Mouse (Mus musculus): ENCODE measurements around the gene Wipf2. TPM values are rescaled to one million over a fixed set of nuclear protein-coding genes. Genes with fewer than 3 reads are reported as not detected.

Wipf2 gene
- total and polyA plus RNA-seq, 3 experiments: 2.9 to 7.1 TPM; not detected in 1

DNA sequence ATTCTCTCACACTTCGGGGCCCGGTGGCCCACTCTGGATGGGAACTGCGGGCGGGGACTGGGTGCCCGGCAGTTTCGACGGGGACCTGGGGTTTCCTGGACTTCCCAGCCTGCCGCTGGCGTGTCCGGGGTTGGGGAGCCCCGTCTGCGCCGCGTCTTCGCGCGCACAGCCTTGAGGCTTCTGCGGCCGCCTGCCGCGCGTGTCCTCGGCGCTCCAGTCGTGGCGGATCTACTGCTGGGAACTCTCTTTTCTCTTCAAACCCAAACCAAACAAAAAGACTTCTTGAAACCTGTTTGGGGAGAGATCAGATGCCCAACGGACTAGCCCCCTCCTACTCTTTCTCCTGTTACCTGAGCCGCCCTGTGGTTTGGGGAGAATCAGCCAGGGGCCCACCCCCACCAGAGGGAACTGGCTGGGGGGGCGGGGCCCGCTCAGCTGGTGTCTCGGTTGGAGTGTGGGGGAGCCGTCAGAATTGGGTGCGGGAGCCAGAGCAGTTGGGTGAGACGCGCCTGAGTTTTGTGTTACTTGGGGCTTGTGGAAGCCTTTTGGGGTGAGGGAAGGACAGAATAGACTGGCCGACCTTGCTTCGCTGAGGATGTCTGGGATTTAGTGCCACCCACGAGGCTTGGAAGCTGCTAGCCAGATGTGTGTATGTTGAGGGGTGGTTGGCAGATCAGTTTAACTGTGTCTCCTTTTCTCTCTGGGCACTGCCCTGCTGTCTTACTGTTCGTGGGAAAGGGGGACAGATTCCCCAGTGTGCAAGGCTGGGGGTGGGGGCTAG, 74.7 kb downstream of the Wipf2 start (continued):
- TF ChIP-seq E2F4 (IDR thresholded peaks at IDR 0.05; ENCODE audit: borderline replicate concordance, low read depth, low read length) (0 out of 2 replicates have a peak, but pooled peaks have one; percentile 60), ETS1 (IDR thresholded peaks at IDR 0.05; ENCODE audit: low read depth, low read length) (peak; percentile 80), TBP (IDR thresholded peaks at IDR 0.05; ENCODE audit: low read depth, low read length) (no peak), BHLHE40 (IDR thresholded peaks at IDR 0.05; ENCODE audit: borderline replicate concordance, low read depth, low read length) (peak; percentile 67), USF1 (IDR thresholded peaks at IDR 0.05; ENCODE audit: low read depth, low read length) (no peak), USF2 (IDR thresholded peaks at IDR 0.05; ENCODE audit: borderline replicate concordance in 1 of 2, insufficient read depth in 1 of 2, low read depth in 1 of 2, low read length in 2 of 2) (no peak), ZNF384 (IDR thresholded peaks at IDR 0.05; ENCODE audit: low read depth, low read length) (peak; percentile 19; the same call in 1 of the 2 replicates), CHD1 (IDR thresholded peaks at IDR 0.05; ENCODE audit: low read depth, low read length) (no peak), EP300 (IDR thresholded peaks at IDR 0.05; ENCODE audit: low read depth in 1 of 2, low read length in 2 of 2) (peak; percentile 18 to 33; a peak in 2 of 4 replicates), HCFC1 (IDR thresholded peaks at IDR 0.05; ENCODE audit: low read depth, low read length) (peak; percentile 49; the same call in 1 of the 2 replicates), TAL1 (IDR thresholded peaks at IDR 0.05; ENCODE audit: low read length) (no peak), POLR2AphosphoS2 (IDR thresholded peaks at IDR 0.05; ENCODE audit: low read length) (no peak), KAT2A (conservative IDR thresholded peaks at IDR 0.05; ENCODE audit: low read depth, low read length) (no peak), UBTF (IDR thresholded peaks at IDR 0.05; ENCODE audit: borderline replicate concordance, insufficient read depth, low read depth, low read length) (0 out of 2 replicates have a peak, but pooled peaks have one; percentile 64), CTCF (IDR thresholded peaks at IDR 0.05 in 2 of 3, conservative IDR thresholded peaks at IDR 0.05 in 1 of 3; ENCODE audit: control insufficient read depth in 1 of 3, insufficient read depth in 1 of 3, low read depth in 2 of 3, low read length in 3 of 3, poor library complexity in 1 of 3, severe bottlenecking in 1 of 3) (no peak), ZMIZ1 (IDR thresholded peaks at IDR 0.05; ENCODE audit: low read depth, low read length) (no peak), SIN3A (IDR thresholded peaks at IDR 0.05; ENCODE audit: low read length) (peak; percentile 88), NRF1 (IDR thresholded peaks at IDR 0.05; ENCODE audit: insufficient read depth, low read depth, low read length, poor library complexity, severe bottlenecking) (peak; percentile 33; the same call in 1 of the 2 replicates), POLR2A (IDR thresholded peaks at IDR 0.05; ENCODE audit: control insufficient read depth in 1 of 2, insufficient read depth in 1 of 2, low read depth in 1 of 2, low read length in 2 of 2, poor library complexity in 1 of 2) (no peak; a peak in 1 of 4 replicates), ZKSCAN1 (IDR thresholded peaks at IDR 0.05; ENCODE audit: low read depth, low read length) (no peak)

DNA sequence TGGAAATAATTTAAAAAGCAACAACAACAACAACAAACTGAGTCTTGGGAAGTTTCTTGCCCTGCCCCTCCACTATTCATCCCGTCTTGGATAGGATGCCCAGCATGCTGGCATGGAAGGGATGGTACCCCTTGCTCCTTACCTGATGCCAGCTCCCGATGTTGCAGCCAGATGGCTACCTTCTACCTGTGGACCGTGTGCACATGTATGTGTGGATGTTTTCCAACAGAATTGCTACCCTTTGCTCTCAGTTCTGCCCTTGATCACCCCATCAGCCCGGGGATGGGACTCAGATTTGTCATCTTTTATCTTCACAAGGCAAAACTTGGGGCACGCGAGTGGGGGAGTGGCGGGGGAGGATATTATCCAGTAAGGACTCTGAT, 75.3 kb downstream of the Wipf2 start:
- peaks cover 0 to 7% of the 10 kb centered on the region in 2 experiments; a peak in 2 of 4 replicates for H3K36me3 ChIP-seq (ENCODE audit: control insufficient read depth in 1 of 2, insufficient read depth in 2 of 2, low read length in 2 of 2)
- peaks cover 15 to 33% of the 10 kb centered on the region in 2 experiments for H3K4me1 ChIP-seq (ENCODE audit: control insufficient read depth in 1 of 2, insufficient read depth in 2 of 2, low read length in 2 of 2)
- H3K4me3 ChIP-seq (ENCODE audit: control insufficient read depth in 1 of 2, insufficient read depth in 1 of 2, low read depth in 2 of 2, low read length in 2 of 2): peak overlapping the region; percentile 61 to 100
- H3K27ac ChIP-seq (ENCODE audit: control insufficient read depth, low read depth, low read length): no peak overlapping the region
- peaks cover 16% of the 10 kb centered on the region for H3K79me2 ChIP-seq (ENCODE audit: control insufficient read depth, insufficient read depth, low read length, poor library complexity)
- no peak for DNase-seq (ENCODE audit: low read depth, low spot score)
- H3K27me3 ChIP-seq (ENCODE audit: control insufficient read depth in 1 of 2, insufficient read depth in 2 of 2, low read length in 2 of 2): no peaks in the 10 kb centered on the region
- no peak for TF ChIP-seq ELF1 (IDR thresholded peaks at IDR 0.05; ENCODE audit: low read depth, low read length)
- TF ChIP-seq TAL1 (IDR thresholded peaks at IDR 0.05; ENCODE audit: low read length): no peak
- TF ChIP-seq ZNF384 (IDR thresholded peaks at IDR 0.05; ENCODE audit: low read depth, low read length): no peak
- TF ChIP-seq RAD21 (IDR thresholded peaks at IDR 0.05; ENCODE audit: low read depth, low read length): no peak
- TF ChIP-seq ZC3H11A (IDR thresholded peaks at IDR 0.05; ENCODE audit: low read depth, low read length): no peak
- TF ChIP-seq UBTF (IDR thresholded peaks at IDR 0.05; ENCODE audit: borderline replicate concordance, insufficient read depth, low read depth, low read length): no peak
- TF ChIP-seq ZMIZ1 (IDR thresholded peaks at IDR 0.05; ENCODE audit: low read depth, low read length): no peak
- TF ChIP-seq CTCF (IDR thresholded peaks at IDR 0.05 in 2 of 3, conservative IDR thresholded peaks at IDR 0.05 in 1 of 3; ENCODE audit: control insufficient read depth in 1 of 3, insufficient read depth in 1 of 3, low read depth in 2 of 3, low read length in 3 of 3, poor library complexity in 1 of 3, severe bottlenecking in 1 of 3): no peak
- no peak for TF ChIP-seq ETS1 (IDR thresholded peaks at IDR 0.05; ENCODE audit: low read depth, low read length)
- no peak for TF ChIP-seq CHD2 (IDR thresholded peaks at IDR 0.05; ENCODE audit: low read length)
- no peak for TF ChIP-seq POLR2AphosphoS2 (IDR thresholded peaks at IDR 0.05; ENCODE audit: low read length)
- no peaks in the 10 kb centered on the region for H3K9me3 ChIP-seq (replicated peaks; ENCODE audit: insufficient read depth, low read length)
- peak overlapping the region; percentile 87 for H3K9ac ChIP-seq (ENCODE audit: control insufficient read depth, low read depth, low read length, poor library complexity, severe bottlenecking)

Measured in MEL (cell line).